Mouse (Mus musculus) spleen, postnatal 4 days (tissue): ENCODE data around the gene Tmem37.

Source experiments
- DNase-seq, 2 experiments: peaks; one replicate each; pipeline ENCODE4 v3.0.0; 2022; ENCODE audit warnings: low spot score in 2 of 2

Tmem37 gene

GRCm38 (mm10) chr1:120073519-120074306 is at the start of gene Tmem37:
Gene Tmem37 (minus strand): TSS chr1:120074074.
- DNase-seq, result peak in 1 of 2 experiments; percentile 38

GRCm38 (mm10) chr1:120122634-120123383 is 48.9 kb upstream of the Tmem37 start:
- no peak for DNase-seq

GRCm38 (mm10) chr1:120121930-120122530 is 48.2 kb upstream of the Tmem37 start:
- no peak for DNase-seq

GRCm38 (mm10) chr1:120120969-120121811 is 47.3 kb upstream of the Tmem37 start, which contains the start of the genes Dbi and 3110009E18Rik:
Gene Dbi (minus strand): TSS chr1:120121078.
Gene 3110009E18Rik (plus strand): TSS chr1:120121187.
- DNase-seq, result peak; percentile 96 to 97

- no peak for DNase-seq
Observed at GRCm38 (mm10) chr1:120120141-120120968, 46.5 kb upstream of the Tmem37 start.

- no peak for DNase-seq
Observed at GRCm38 (mm10) chr1:120119389-120119788, 45.5 kb upstream of the Tmem37 start.

GRCm38 (mm10) chr1:120118854-120119253 is 45.0 kb upstream of the Tmem37 start:
- DNase-seq, result no peak

GRCm38 (mm10) chr1:120116106-120116505 is 42.2 kb upstream of the Tmem37 start:
- no peak for DNase-seq

- DNase-seq, result no peak
Observed at GRCm38 (mm10) chr1:120115671-120116081, 41.8 kb upstream of the Tmem37 start.

GRCm38 (mm10) chr1:120112251-120113187 is 38.6 kb upstream of the Tmem37 start:
- no peak for DNase-seq

GRCm38 (mm10) chr1:120111766-120112165 is 37.9 kb upstream of the Tmem37 start:
- DNase-seq, result no peak

GRCm38 (mm10) chr1:120109741-120110432 is 36.0 kb upstream of the Tmem37 start:
- no peak for DNase-seq

- DNase-seq, result no peak
Observed at GRCm38 (mm10) chr1:120105556-120105959, 31.7 kb upstream of the Tmem37 start.

GRCm38 (mm10) chr1:120101227-120101609 is 27.3 kb upstream of the Tmem37 start:
- DNase-seq, result no peak

GRCm38 (mm10) chr1:120100456-120101226 is 26.8 kb upstream of the Tmem37 start:
- no peak for DNase-seq

- DNase-seq, result peak in 1 of 2 experiments; percentile 30
Observed at GRCm38 (mm10) chr1:120099483-120099882, 25.6 kb upstream of the Tmem37 start.

GRCm38 (mm10) chr1:120098327-120098726 is 24.5 kb upstream of the Tmem37 start:
- DNase-seq, result peak; percentile 42 to 81

- DNase-seq, result no peak
Observed at GRCm38 (mm10) chr1:120094920-120095319, 21.0 kb upstream of the Tmem37 start.
